Mouse (Mus musculus) kidney, postnatal 10 days (tissue): ENCODE results near the gene Snx22.

Source experiments
- DNase-seq: peaks from one replicate; pipeline ENCODE4 v3.0.0; 2021; ENCODE audit warnings: mixed read lengths

The Snx22 gene

DNA sequence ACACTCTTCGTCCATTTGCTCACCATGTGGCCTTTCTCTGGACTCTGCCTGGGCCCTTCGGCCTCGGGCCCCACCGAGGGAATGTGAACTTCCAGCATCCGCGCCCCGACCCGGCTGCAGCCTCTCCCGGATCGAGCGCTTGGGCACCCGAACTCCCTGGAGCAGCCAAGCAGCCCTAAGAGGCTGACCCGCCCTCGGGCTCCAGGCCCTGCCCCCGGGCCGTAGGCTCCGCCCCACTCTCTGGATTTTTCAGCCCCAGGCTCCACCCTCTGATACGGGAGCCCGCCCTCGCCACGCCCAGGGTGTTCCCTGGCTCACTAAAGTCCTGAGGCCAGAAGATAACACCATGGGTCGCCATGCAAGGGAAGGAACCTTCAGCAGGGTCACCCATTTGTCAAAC lies at the start of gene Snx22:
Snx22 (minus strand) TSS at position 137 of the 400 bp plus-strand sequence.
- DNase-seq: peak; percentile 89

GRCm38 (mm10) chr9:66116890-66117289 lies 47.4 kb upstream of the Snx22 start:
- DNase-seq: peak; percentile 49

- no peak for DNase-seq
Observed at GRCm38 (mm10) chr9:66114341-66114740, 44.8 kb upstream of the Snx22 start.

GRCm38 (mm10) chr9:66110611-66111379 lies 41.3 kb upstream of the Snx22 start:
- no peak for DNase-seq

DNA sequence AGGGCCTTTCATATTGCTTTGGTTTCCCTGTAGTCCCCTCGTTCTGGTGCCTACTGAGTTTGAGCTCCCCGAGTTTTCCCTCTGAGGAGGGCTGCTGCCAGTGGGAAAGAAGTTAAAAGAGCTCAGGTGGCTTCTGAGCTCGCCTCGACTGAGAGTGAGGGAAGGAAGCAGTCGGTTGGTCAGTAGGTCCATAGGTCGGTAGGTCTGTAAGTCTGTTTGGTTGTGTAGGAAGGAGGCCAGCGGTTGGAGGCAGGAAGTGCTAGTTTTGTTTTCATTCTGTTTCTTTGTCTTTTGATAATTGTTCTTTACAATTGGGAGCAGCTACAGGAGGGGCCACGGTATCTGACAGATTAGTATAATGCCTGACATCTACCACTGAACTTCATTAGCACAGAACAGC lies 40.6 kb upstream of the Snx22 start:
- DNase-seq: no peak

DNA sequence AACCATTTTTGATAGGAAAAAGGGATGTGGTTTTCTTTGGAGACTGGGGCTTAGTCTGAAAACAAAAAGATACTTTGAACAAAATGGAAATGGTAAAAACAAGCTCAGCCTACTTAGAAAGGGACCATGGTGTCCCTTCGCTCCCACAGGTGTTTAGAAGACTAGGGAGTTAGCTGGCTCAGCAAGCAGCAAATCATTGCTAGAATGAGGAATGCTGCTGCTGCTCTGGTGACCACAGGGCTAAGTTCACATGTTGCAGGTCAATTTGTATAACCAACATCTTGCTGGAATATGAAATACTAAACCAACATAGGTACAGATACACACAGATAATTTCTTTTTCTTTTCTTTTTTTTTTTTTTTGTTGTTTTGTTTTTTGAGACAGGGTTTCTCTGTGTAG lies 40.1 kb upstream of the Snx22 start:
- no peak for DNase-seq

GRCm38 (mm10) chr9:66105168-66105567 lies 35.6 kb upstream of the Snx22 start:
- no peak for DNase-seq

DNA sequence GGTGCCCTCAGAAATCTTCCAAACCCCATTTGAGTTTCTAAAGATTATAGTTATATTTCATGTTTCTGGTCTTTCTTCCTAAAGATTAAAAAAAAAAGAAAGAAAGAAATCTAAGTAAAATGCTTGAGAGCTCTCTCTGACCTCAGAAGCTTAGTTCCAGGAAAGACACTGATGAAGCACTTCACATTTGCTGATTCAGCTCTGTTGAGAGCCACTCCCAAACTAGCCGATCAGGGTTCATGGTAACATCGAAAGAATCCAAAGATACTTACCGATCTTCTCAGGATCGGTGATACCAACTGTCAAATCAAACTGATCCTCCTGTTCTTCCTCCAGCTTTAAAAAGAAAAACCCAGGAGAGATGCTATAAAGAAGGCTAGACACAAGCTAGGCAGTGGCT lies 35.1 kb upstream of the Snx22 start:
- no peak for DNase-seq

GRCm38 (mm10) chr9:66102668-66103067 lies 33.1 kb upstream of the Snx22 start:
- DNase-seq: no peak

- DNase-seq: no peak
Observed at GRCm38 (mm10) chr9:66101577-66101976, 32.1 kb upstream of the Snx22 start.

GRCm38 (mm10) chr9:66092664-66093063 lies 23.1 kb upstream of the Snx22 start:
- no peak for DNase-seq

DNA sequence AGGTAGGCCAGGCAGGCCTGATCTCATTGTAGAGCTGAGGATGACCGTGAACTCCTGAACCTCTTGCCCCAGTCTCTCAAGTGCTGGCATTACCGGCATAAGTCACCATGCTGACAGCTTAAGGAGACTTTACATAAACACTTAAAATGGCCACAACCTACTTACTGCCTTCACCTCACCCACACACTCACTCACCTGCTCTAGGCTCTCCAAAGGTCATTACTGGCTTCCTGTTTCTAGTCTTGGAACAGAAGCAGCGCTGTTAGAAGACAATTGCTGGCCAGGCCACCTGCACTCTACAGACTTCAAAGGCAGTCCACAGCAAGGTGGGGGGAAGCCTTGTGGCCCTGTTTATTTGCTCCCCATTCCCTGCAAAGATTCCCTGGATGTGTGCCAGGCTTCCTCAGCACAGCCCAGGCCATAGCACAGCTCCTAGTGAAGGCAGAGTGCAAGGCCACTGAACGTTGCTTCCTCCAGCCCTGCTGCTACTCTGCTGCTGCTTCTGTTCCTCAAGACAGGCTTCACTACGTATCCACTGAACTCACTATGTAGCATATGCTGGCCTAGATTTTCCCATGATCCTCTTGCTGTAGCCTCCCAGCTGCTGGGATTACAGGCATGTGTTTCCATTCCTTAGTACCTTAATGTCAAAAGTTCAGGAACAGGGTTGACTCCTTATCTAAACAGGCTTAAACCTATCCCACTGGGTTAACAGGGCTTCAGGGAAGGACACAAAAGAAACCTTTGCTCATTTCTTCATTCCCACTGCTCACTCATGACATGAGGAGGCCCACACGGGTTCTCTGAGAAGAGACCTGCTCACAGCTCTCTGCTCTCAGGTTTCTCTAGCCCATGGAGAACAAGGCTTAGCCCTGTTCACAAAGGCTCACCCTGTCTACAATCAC lies 22.1 kb upstream of the Snx22 start:
- peak; percentile 44 for DNase-seq

- no peak for DNase-seq
Observed at GRCm38 (mm10) chr9:66090593-66091244, 21.2 kb upstream of the Snx22 start.

DNA sequence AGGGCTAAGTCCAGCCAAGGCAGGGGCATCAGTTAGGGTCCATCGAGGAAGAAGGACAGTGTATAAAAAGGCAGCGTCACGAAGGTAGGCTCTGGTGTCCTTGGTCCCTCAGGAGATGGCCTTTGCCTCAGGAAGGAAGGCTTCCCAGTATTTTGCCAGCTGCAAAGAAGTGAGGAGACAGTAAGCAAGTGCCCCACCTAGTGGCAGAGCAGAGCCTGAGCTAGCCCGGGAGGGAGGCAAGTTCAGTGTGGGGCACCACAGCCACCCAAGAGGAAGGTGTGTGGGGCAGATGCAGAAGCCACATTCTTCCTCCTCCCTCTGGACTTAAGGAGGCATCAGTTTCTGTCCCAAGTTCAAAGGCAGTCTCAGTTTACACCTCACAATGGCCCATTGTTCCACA lies 18.9 kb upstream of the Snx22 start:
- DNase-seq: peak; percentile 71

DNA sequence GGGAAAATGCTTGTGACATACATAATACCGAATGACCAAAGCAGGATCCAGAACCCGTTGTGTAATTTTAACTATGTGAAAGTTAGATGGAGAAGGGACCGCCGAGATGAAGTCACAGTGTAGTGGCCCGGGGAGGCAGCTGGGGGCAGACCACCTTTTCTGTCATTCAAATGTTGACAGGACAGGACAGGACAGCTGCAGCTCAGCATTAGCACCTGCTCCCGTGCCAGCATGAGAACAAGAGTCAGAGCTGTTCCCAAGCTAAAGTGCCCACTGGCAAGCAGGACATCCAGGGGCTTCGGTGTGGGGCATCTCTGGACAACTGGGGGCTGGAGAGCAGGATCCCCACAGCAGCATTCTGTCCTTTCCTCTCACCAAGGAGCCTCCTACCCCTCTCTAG lies 17.5 kb upstream of the Snx22 start:
- no peak for DNase-seq

DNA sequence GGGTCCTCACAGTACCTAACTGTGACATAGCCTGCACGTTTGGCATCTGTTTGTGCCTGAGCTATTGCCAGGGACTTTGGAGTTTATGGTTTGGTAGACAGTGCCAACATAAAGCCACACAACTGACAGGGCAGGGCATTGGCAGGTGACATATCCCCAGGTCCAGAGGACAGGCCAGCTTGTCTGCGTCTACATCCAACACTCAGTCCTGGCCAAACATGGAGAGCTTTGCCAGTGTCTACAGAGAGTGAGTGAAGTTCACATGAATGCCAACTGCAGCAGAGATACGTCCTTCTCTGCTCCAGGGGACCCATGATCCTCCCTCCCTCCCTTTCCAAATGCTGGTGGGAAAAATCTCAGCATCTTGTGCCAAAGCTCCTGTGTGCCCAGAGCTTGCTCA lies 14.7 kb upstream of the Snx22 start:
- no peak for DNase-seq

- DNase-seq: no peak
Observed at GRCm38 (mm10) chr9:66081999-66082398, 12.5 kb upstream of the Snx22 start.

- no peak for DNase-seq
Observed at GRCm38 (mm10) chr9:66080804-66081459, 11.4 kb upstream of the Snx22 start.

DNA sequence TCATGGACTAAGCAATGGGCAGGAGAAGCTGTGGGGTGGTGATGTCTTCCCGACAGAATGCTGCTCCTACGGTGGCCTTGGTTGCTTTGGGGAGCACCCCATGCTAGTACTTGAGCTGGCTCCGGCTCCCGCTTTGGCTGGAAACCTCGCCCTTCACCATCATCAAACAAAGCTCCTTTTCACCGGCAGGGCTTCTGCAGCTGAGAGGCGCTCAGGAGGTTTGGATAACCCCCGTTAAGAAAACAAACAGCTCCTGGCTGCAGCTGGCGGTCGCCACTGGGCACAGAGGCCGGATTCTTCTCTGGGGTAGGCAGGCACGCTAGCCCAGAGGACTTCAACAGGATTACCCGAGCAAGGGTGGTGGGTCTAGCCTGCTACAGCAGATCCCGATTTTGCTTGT lies 9.0 kb upstream of the Snx22 start:
- no peak for DNase-seq

DNA sequence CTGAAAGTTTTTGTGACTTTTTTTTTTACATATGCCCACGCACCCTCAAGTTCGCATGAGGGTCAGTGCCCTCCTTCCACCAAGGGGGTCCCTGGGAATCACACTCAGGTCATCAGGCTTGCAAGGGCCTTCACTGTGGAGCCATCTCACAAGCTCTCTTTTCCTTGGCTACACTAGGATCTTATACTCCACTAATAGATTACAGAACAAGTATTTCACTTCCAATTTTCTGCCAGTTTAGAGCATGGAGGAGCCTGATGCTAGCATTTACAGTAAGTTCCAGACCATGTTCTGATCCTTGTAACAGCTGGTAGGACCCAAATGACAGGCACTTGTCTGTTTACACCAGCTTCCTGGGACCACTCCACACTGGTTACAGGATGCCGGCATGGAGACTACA lies 8.6 kb upstream of the Snx22 start:
- DNase-seq: no peak

DNA sequence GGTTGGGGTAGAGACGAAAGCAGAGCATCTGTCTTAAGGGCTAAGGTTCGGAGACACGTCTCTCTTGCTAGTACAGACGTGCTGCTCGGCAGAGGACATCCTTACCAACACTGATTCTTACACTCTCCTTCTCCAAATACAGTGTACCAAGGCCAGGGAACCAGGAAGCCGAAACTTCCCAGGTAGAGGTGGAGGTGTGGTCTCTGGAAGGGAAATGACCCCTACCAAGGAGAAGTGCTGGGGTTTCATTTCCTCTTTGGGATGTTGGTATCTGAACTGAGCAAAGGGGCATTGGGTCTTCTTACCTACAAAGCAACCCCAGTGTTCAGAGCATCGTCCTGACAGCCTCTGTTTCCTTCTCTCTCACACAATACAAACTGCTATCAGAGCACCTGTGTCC lies 3.2 kb upstream of the Snx22 start:
- no peak for DNase-seq

- no peak for DNase-seq
Observed at GRCm38 (mm10) chr9:66070151-66070550, 632 bp upstream of the Snx22 start.

DNA sequence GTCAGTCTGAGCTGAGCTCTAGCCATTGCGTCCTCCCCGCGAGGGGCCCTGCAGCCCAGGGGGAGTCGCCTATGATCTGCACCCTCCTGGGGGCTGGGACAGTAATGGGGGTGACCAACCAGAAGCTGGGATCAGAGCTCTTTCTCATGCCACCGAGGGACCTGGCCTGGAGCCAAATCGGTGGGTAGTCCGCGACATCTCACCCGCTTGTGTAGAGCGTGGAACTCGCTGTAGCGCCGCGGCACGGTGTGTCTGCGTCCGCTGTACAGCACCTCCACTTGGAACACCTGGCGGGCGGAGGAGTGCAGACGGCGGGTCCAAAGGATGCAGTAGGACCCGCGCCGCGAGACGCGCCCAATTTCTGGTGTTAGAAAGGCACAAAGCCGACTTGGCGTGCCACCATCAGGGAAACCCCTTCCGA lies 538 bp downstream of the Snx22 start:
- peak; percentile 60 for DNase-seq
